Mouse (Mus musculus): ENCODE measurements at regions not wholly inside any gene's neighbourhood (a gene's known extent, or its start where the extent isn't known, plus 50 kb on each side); places are given as distances from the start of the nearest gene placed in this dataset.

DNA sequence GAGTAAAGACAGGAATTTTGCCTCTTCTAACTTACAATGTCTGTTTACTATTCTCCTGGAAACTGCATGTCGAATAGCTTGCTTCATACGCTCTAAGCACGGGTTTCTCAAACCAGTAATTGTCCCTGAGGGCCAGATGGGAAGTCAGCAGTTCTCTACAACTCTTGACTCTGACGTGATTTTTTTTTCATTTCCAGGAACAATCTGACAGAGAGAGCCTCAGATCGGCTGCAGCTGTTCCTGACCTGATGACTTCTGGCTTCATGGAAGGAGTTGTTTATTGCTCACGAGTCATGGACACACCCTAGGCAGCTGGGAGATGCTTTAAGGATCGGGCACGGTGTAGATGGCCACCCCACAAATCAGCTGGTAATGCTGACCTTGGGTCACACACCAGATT is 162.9 kb upstream of the Sdk2 start:
- TF ChIP-seq POLR2A (IDR thresholded peaks at IDR 0.05; ENCODE audit: borderline replicate concordance, control insufficient read depth, low read depth, low read length) (no peak), CTCF (IDR thresholded peaks at IDR 0.05; ENCODE audit: control insufficient read depth, insufficient read depth, low read length) (no peak)
